ENCODE assay signal across 11 mouse cellular contexts in genomic region chr17:65961606-65962136, GRCm38 (mm10). TPM values are rescaled to one million over a fixed set of nuclear protein-coding genes. Genes with fewer than 3 reads are reported as not detected.
DNase-seq lines count a peak whose midpoint lies in the region; ATAC-seq and TF ChIP-seq lines count a peak whose summit lies in the region.
"Had no signal": no experiment of that assay in that cellular context is flagged by ENCODE, and none has a peak within 500 bp of the region (broad histone marks: within the 10 kb centered on the region; RNA-seq: fewer than 3 reads in every experiment).

No protein-coding gene starts in this region.

- TF ChIP-seq EP300 in liver, embryonic 14.5 days (IDR thresholded peaks at IDR 0.05; ENCODE audit: low read depth): no peak

- H3K36me3 ChIP-seq in heart, embryonic 10.5 days: no peaks in the 10 kb centered on the region
- no peaks in the 10 kb centered on the region for H3K36me3 ChIP-seq in liver, embryonic 14.5 days (replicated peaks; ENCODE audit: control insufficient read depth, insufficient read depth, low read depth)

- in situ Hi-C loops in Patski (cut with MboI; ENCODE audit: low pct_unique_long_range_greater_than_20kb): no loop called here

- no peak overlapping the region for H3K9ac ChIP-seq in liver, embryonic 14.5 days (replicated peaks)

- no peak for TF ChIP-seq CTCF in Patski (IDR thresholded peaks at IDR 0.05)
- no peak for TF ChIP-seq CTCF in liver, embryonic 14.5 days (IDR thresholded peaks at IDR 0.05; ENCODE audit: low read depth)

- H3K9me3 ChIP-seq in heart, embryonic 10.5 days: no peaks in the 10 kb centered on the region
- no peaks in the 10 kb centered on the region for H3K9me3 ChIP-seq in liver, embryonic 14.5 days (ENCODE audit: control insufficient read depth, low read length)

- H3K4me1 ChIP-seq in heart, embryonic 10.5 days: peaks cover 14% of the 10 kb centered on the region
- H3K4me1 ChIP-seq in liver, embryonic 14.5 days (replicated peaks; ENCODE audit: control insufficient read depth in 2 of 2, insufficient read depth in 2 of 2, low read length in 1 of 2): 0 out of 4 replicates have a peak, but pooled peaks cover 0 to 4% of the 10 kb centered on the region in 2 experiments

- no peaks in the 10 kb centered on the region for H3K27me3 ChIP-seq in heart, embryonic 10.5 days (ENCODE audit: insufficient read depth, poor library complexity, severe bottlenecking)
- no peaks in the 10 kb centered on the region for H3K27me3 ChIP-seq in Patski
- H3K27me3 ChIP-seq in liver, embryonic 14.5 days (ENCODE audit: control insufficient read depth, insufficient read depth, low read length): no peaks in the 10 kb centered on the region

- CTCF ChIA-PET in Patski (lab: Charles Lee): interaction anchor here (0.8 to 1.2 kb wide), 4 partner anchors 10 to 146 kb away, joined by 3 read pairs; partner anchors contain the start of gene Twsg1

- WGBS in heart, embryonic 10.5 days: 85% methylated on average over 2 of the region's 2 CpGs
- 63% methylated on average over 2 of the region's 2 CpGs for WGBS in liver, embryonic 14.5 days (ENCODE audit: insufficient replicate concordance)

- peak; percentile 55 for ATAC-seq in Patski
- ATAC-seq in liver, embryonic 14.5 days (ENCODE audit: insufficient read depth): peak; percentile 31

- no peak overlapping the region for H3K4me3 ChIP-seq in heart, embryonic 10.5 days
- H3K4me3 ChIP-seq in liver, embryonic 14.5 days (ENCODE audit: insufficient read depth in 1 of 2, low read depth in 2 of 2, low read length in 2 of 2): no peak overlapping the region

- H3K4me2 ChIP-seq in liver, embryonic 14.5 days (ENCODE audit: low read depth): no peak overlapping the region

- POLR2A ChIA-PET in Patski (lab: Charles Lee): interaction anchor here (0.8 kb wide), 1 partner anchor 11 kb away, joined by 5 read pairs; no protein-coding TSS in a partner anchor

- H3K27ac ChIP-seq in heart, embryonic 10.5 days: no peak overlapping the region
- no peak overlapping the region for H3K27ac ChIP-seq in liver, embryonic 14.5 days

- DNase-seq in heart, embryonic 10.5 days (ENCODE audit: low spot score): peak; percentile 48
- DNase-seq in heart, adult 9 months (ENCODE audit: low spot score in 2 of 2): no peak
- DNase-seq in 3T3-L1 (ENCODE audit: low read depth, low spot score) (peak; percentile 90), Patski (ENCODE audit: low read depth, low spot score) (peak; percentile 78)
- no peak for DNase-seq in liver, embryonic 14.5 days (ENCODE audit: low read depth in 3 of 3, low spot score in 3 of 3)
- no peak for DNase-seq in urinary bladder, adult 18-20 months (ENCODE audit: low spot score in 2 of 2)
- DNase-seq in urinary bladder, adult 2 months (ENCODE audit: low spot score): no peak
- no peak for DNase-seq in urinary bladder, postnatal 4 days (ENCODE audit: low spot score in 2 of 2)
- DNase-seq: gastrocnemius, postnatal 10 days; kidney, postnatal 4 days; lung, postnatal 36 days had no signal

RNA-seq across cellular contexts. Expression of gene Twsg1, which starts 10.6 kb away (rescaled TPM):
- 74.4 and 79.4 TPM in 2 replicates for polyA plus RNA-seq in heart, embryonic 10.5 days (2016; fragmentation: Nextera tagmentation; extraction: Ambion mirVana)
- 162 TPM for polyA plus RNA-seq in Patski (2021)
- polyA plus RNA-seq in liver, embryonic 14.5 days (2012; rRNA removed): 7.7 and 8.1 TPM in 2 replicates
- 16.1 and 18.3 TPM in 2 replicates for polyA plus RNA-seq in liver, embryonic 14.5 days (2014; fragmentation: Nextera tagmentation; extraction: Ambion mirVana)
- 86.6 and 99.4 TPM in 2 replicates for polyA plus RNA-seq in urinary bladder, adult 2 months (2012; rRNA removed)

Comparison
In these comparisons a context has a peak if more than half of its experiments do, and no peak if none do; other contexts are left out.
1. DNase-seq: peak in heart, embryonic 10.5 days (single experiment), 3T3-L1 (single experiment) and Patski (single experiment); none in heart, adult 9 months (0 of 2), liver, embryonic 14.5 days (0 of 3), urinary bladder, adult 18-20 months (0 of 2), urinary bladder, adult 2 months (single experiment) and urinary bladder, postnatal 4 days (0 of 2).